Mouse (Mus musculus): ENCODE measurements around the gene Pigt. TPM values are rescaled to one million over a fixed set of nuclear protein-coding genes. Genes with fewer than 3 reads are reported as not detected.
A peak's percentile ranks its signal among the peaks of the same experiment; 100 is the strongest.

The Pigt gene
- polyA plus RNA-seq, 1 experiment from 2014 or later, result 42.1 TPM

GRCm38 (mm10) chr2:164521841-164522240, 24.5 kb downstream of the Pigt start:
- no peak overlapping the region for H3K4me3 ChIP-seq
- 0 out of 2 replicates have a peak overlapping the region, but pooled peaks have one; percentile 12 for H3K4me2 ChIP-seq
- no peaks in the 10 kb centered on the region for H3K9me3 ChIP-seq (replicated peaks)
- H3K9ac ChIP-seq, result no peak overlapping the region
- peaks cover 9% of the 10 kb centered on the region for H3K4me1 ChIP-seq (replicated peaks)
- no peaks in the 10 kb centered on the region for H3K36me3 ChIP-seq
- 14% methylated on average over 11 of the region's 11 CpGs for WGBS
- H3K27ac ChIP-seq, result no peak overlapping the region
- peaks cover 17% of the 10 kb centered on the region for H3K27me3 ChIP-seq
- ATAC-seq (replicated peaks; ENCODE audit: insufficient number of reproducible peaks, insufficient read depth, low FRiP score, low read depth), result no peak

- peaks cover 17% of the 10 kb centered on the region for H3K27me3 ChIP-seq
- WGBS, result 25% methylated on average over 8 of the region's 8 CpGs
- ATAC-seq (replicated peaks; ENCODE audit: insufficient number of reproducible peaks, insufficient read depth, low FRiP score, low read depth), result no peak
- H3K27ac ChIP-seq, result no peak overlapping the region
- no peaks in the 10 kb centered on the region for H3K9me3 ChIP-seq (replicated peaks)
- peaks cover 9% of the 10 kb centered on the region for H3K4me1 ChIP-seq (replicated peaks)
- no peak overlapping the region for H3K4me3 ChIP-seq
- H3K4me2 ChIP-seq, result 0 out of 2 replicates have a peak overlapping the region, but pooled peaks have one; percentile 12
- H3K36me3 ChIP-seq, result no peaks in the 10 kb centered on the region
- no peak overlapping the region for H3K9ac ChIP-seq
Measured at GRCm38 (mm10) chr2:164522280-164522679, 25.0 kb downstream of the Pigt start.

DNA sequence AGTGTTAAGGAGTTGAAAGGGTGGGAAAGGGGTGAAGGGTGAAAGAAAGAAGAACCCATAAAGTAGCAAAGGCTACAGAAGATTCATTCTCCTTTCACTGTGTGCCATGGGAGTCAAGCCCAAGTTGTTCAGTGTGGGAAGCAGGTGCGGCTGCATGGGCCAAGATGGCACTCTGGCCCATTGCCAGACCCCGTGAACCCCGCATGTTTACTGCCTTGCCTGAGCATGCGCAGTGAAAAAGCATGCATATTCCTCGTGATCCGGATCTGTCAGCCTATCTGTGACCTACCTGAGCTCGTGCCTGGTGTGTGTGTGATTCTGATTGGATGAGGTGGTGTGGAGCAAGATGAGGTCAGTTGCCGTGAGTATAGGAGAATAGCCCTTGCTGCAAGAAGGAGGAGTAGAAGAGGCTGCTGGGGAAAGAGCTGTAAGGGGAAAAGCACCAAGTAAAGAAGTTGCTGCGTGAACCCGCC, 26.0 kb downstream of the Pigt start:
- ATAC-seq (replicated peaks; ENCODE audit: insufficient number of reproducible peaks, insufficient read depth, low FRiP score, low read depth), result no peak
- H3K27me3 ChIP-seq, result peaks cover 17% of the 10 kb centered on the region
- no peak overlapping the region for H3K27ac ChIP-seq
- no peaks in the 10 kb centered on the region for H3K9me3 ChIP-seq (replicated peaks)
- 75% methylated on average over 10 of the region's 10 CpGs for WGBS
- H3K4me2 ChIP-seq, result no peak overlapping the region
- peaks cover 7% of the 10 kb centered on the region for H3K4me1 ChIP-seq (replicated peaks)
- H3K4me3 ChIP-seq, result 0 out of 2 replicates have a peak overlapping the region, but pooled peaks have one; percentile 1
- no peaks in the 10 kb centered on the region for H3K36me3 ChIP-seq
- no peak overlapping the region for H3K9ac ChIP-seq

DNA sequence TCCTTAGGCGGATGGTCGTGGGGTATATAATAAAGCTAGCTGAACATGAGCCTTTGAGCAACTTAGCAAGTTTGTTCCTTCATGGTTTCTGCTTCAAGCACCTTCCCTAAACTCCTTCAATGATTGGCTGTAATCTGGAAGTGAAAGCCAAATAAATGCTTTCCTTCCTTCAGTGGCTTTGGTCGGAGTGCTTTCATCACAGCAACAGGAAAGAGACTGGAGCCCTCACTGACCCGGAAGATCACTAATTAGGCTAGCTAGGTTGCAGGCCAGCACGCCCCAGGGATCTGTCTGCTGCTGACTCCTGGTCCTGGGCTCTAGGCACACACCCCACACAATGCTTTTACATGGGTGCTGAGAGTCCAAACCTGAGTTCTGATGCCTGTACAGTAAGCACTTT, 31.2 kb downstream of the Pigt start:
- 75% methylated on average over 5 of the region's 5 CpGs for WGBS
- no peaks in the 10 kb centered on the region for H3K27me3 ChIP-seq
- H3K9ac ChIP-seq, result no peak overlapping the region
- ATAC-seq (replicated peaks; ENCODE audit: insufficient number of reproducible peaks, insufficient read depth, low FRiP score, low read depth), result no peak
- no peak overlapping the region for H3K4me3 ChIP-seq
- H3K36me3 ChIP-seq, result no peaks in the 10 kb centered on the region
- H3K4me2 ChIP-seq, result no peak overlapping the region
- H3K9me3 ChIP-seq (replicated peaks), result no peaks in the 10 kb centered on the region
- H3K27ac ChIP-seq, result no peak overlapping the region
- H3K4me1 ChIP-seq (replicated peaks), result no peaks in the 10 kb centered on the region

GRCm38 (mm10) chr2:164531169-164531568, 33.8 kb downstream of the Pigt start:
- H3K36me3 ChIP-seq, result no peaks in the 10 kb centered on the region
- no peak overlapping the region for H3K9ac ChIP-seq
- ATAC-seq (replicated peaks; ENCODE audit: insufficient number of reproducible peaks, insufficient read depth, low FRiP score, low read depth), result no peak
- WGBS, result 2% methylated on average over 3 of the region's 3 CpGs
- no peaks in the 10 kb centered on the region for H3K9me3 ChIP-seq (replicated peaks)
- H3K4me2 ChIP-seq, result no peak overlapping the region
- H3K27ac ChIP-seq, result no peak overlapping the region
- H3K4me1 ChIP-seq (replicated peaks), result no peaks in the 10 kb centered on the region
- H3K27me3 ChIP-seq, result no peaks in the 10 kb centered on the region
- no peak overlapping the region for H3K4me3 ChIP-seq

GRCm38 (mm10) chr2:164534315-164534714, 37.0 kb downstream of the Pigt start:
- 66% methylated on average over 10 of the region's 10 CpGs for WGBS
- Histone ChIP-seq H3K4me2 (no peak overlapping the region), H3K27me3 (no peaks in the 10 kb centered on the region), H3K27ac (no peak overlapping the region), H3K9ac (no peak overlapping the region), H3K9me3 (replicated peaks) (no peaks in the 10 kb centered on the region), H3K4me1 (replicated peaks) (no peaks in the 10 kb centered on the region), H3K36me3 (no peaks in the 10 kb centered on the region), H3K4me3 (no peak overlapping the region)
- ATAC-seq (replicated peaks; ENCODE audit: insufficient number of reproducible peaks, insufficient read depth, low FRiP score, low read depth), result no peak; the same call in 1 of the 2 replicates

GRCm38 (mm10) chr2:164537003-164537402, 39.7 kb downstream of the Pigt start:
- no peaks in the 10 kb centered on the region for H3K4me1 ChIP-seq (replicated peaks)
- H3K27ac ChIP-seq, result no peak overlapping the region
- no peak overlapping the region for H3K9ac ChIP-seq
- ATAC-seq (replicated peaks; ENCODE audit: insufficient number of reproducible peaks, insufficient read depth, low FRiP score, low read depth), result no peak
- H3K4me2 ChIP-seq, result no peak overlapping the region
- H3K27me3 ChIP-seq, result peaks cover 5% of the 10 kb centered on the region; the same call in 1 of the 2 replicates
- 60% methylated on average over 4 of the region's 4 CpGs for WGBS
- H3K9me3 ChIP-seq (replicated peaks), result no peaks in the 10 kb centered on the region
- H3K36me3 ChIP-seq, result no peaks in the 10 kb centered on the region
- no peak overlapping the region for H3K4me3 ChIP-seq

- no peak for ATAC-seq (replicated peaks; ENCODE audit: insufficient number of reproducible peaks, insufficient read depth, low FRiP score, low read depth)
- Histone ChIP-seq H3K9me3 (replicated peaks) (no peaks in the 10 kb centered on the region), H3K9ac (no peak overlapping the region), H3K4me1 (replicated peaks) (no peaks in the 10 kb centered on the region), H3K27me3 (peaks cover 8% of the 10 kb centered on the region; the same call in 1 of the 2 replicates), H3K36me3 (no peaks in the 10 kb centered on the region), H3K27ac (no peak overlapping the region), H3K4me2 (no peak overlapping the region), H3K4me3 (no peak overlapping the region)
- WGBS, result 40% methylated on average over 8 of the region's 8 CpGs
Measured at GRCm38 (mm10) chr2:164540652-164541427, 43.5 kb downstream of the Pigt start.

DNA sequence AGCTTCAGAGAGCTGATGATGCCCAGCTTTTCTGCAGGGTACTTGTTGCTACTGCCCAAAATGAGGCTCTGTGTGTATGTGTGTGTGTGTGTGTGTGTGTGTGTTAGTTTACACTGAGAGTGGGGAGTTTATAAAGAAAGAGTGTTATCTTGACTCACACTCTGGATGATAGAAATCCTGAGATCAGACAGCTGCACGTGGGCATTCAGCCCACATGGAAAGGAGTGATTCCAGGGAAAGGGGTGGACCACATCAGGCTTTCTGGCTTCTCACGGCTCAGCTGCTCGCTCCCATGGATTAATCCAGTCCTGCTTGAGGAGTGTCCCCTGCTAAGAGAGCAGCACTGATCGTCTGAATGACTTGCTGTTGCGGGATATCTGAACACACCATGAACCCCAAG, 44.8 kb downstream of the Pigt start:
- Histone ChIP-seq H3K9ac (no peak overlapping the region), H3K27me3 (peaks cover 8% of the 10 kb centered on the region; the same call in 1 of the 2 replicates), H3K36me3 (no peaks in the 10 kb centered on the region), H3K9me3 (replicated peaks) (no peaks in the 10 kb centered on the region), H3K27ac (no peak overlapping the region), H3K4me1 (replicated peaks) (no peaks in the 10 kb centered on the region), H3K4me3 (no peak overlapping the region), H3K4me2 (no peak overlapping the region)
- 64% methylated on average over 5 of the region's 5 CpGs for WGBS
- no peak for ATAC-seq (replicated peaks; ENCODE audit: insufficient number of reproducible peaks, insufficient read depth, low FRiP score, low read depth)

GRCm38 (mm10) chr2:164542598-164542997, 45.3 kb downstream of the Pigt start:
- ATAC-seq (replicated peaks; ENCODE audit: insufficient number of reproducible peaks, insufficient read depth, low FRiP score, low read depth), result no peak
- Histone ChIP-seq H3K36me3 (no peaks in the 10 kb centered on the region), H3K4me2 (no peak overlapping the region), H3K9me3 (replicated peaks) (no peaks in the 10 kb centered on the region), H3K27ac (no peak overlapping the region), H3K4me3 (no peak overlapping the region), H3K9ac (no peak overlapping the region), H3K27me3 (peaks cover 8% of the 10 kb centered on the region; the same call in 1 of the 2 replicates), H3K4me1 (replicated peaks) (no peaks in the 10 kb centered on the region)
- WGBS, result 79% methylated on average over 7 of the region's 7 CpGs

- WGBS, result 69% methylated on average over 2 of the region's 2 CpGs
Measured at GRCm38 (mm10) chr2:164543745-164544144, 46.4 kb downstream of the Pigt start.

More at GRCm38 (mm10) chr2:164543745-164544144, 46.4 kb downstream of the Pigt start:
- Histone ChIP-seq H3K27me3 (peaks cover 8% of the 10 kb centered on the region; the same call in 1 of the 2 replicates), H3K4me3 (no peak overlapping the region), H3K9ac (no peak overlapping the region), H3K36me3 (no peaks in the 10 kb centered on the region), H3K4me2 (no peak overlapping the region), H3K4me1 (replicated peaks) (no peaks in the 10 kb centered on the region), H3K9me3 (replicated peaks) (no peaks in the 10 kb centered on the region), H3K27ac (no peak overlapping the region)
- ATAC-seq (replicated peaks; ENCODE audit: insufficient number of reproducible peaks, insufficient read depth, low FRiP score, low read depth), result no peak
